Mouse (Mus musculus): ENCODE data around the gene Siglec1. TPM values are rescaled to one million over a fixed set of nuclear protein-coding genes. Genes with fewer than 3 reads are reported as not detected.
"Not testable (repeated sequence)": the region's sequence is repeated elsewhere in the genome, so short reads cannot be mapped to it uniquely, and the experiment has no call there.

Gene Siglec1
- polyA plus RNA-seq, 1 experiment from 2014 or later, result 0.47 TPM

DNA sequence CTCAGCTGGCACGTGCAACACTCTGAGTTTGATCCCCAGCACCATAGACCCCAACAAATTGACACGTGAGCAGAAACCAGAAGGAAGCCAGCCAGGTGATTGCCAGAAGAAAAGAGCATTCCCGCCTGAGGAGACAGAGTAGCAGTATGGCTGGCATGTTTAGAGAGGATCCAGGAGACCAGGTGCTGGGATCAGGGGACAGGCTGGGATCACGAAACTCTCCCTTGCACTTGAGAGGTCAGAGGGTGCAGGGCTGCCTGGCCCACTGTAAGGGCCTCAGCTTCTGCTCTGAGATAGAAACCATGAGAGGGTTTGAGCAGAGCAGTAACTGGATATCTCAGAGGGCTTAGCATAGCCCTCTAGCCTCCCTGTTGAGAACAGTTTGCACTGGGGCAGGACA, 18.5 kb upstream of the Siglec1 start:
- H3K4me2 ChIP-seq (replicated peaks; ENCODE audit: low read depth, low read length); H3K27me3 ChIP-seq (ENCODE audit: control insufficient read depth, insufficient read depth, low read length); H3K27ac ChIP-seq (ENCODE audit: low read depth, low read length); H3K4me3 ChIP-seq (ENCODE audit: low read length); H3K9me3 ChIP-seq (ENCODE audit: control insufficient read depth, low read length); H3K36me3 ChIP-seq (ENCODE audit: control insufficient read depth, insufficient read depth, low read length); H3K4me1 ChIP-seq (ENCODE audit: control insufficient read depth, insufficient read depth, low read length); H3K9ac ChIP-seq (ENCODE audit: low read depth, low read length): not testable (repeated sequence)
- 53% methylated on average over 4 of the region's 4 CpGs for WGBS
- peak; percentile 46; the same call in 1 of the 2 replicates for ATAC-seq (ENCODE audit: low FRiP score, low TSS enrichment)

- H3K27ac ChIP-seq (ENCODE audit: low read depth, low read length), result no peak overlapping the region
- no peak overlapping the region for H3K9ac ChIP-seq (ENCODE audit: low read depth, low read length)
- H3K9me3 ChIP-seq (ENCODE audit: control insufficient read depth, low read length), result no peaks in the 10 kb centered on the region
- no peaks in the 10 kb centered on the region for H3K36me3 ChIP-seq (ENCODE audit: control insufficient read depth, insufficient read depth, low read length)
- H3K27me3 ChIP-seq (ENCODE audit: control insufficient read depth, insufficient read depth, low read length), result no peaks in the 10 kb centered on the region
- no peak overlapping the region for H3K4me3 ChIP-seq (ENCODE audit: low read length)
- H3K4me2 ChIP-seq (replicated peaks; ENCODE audit: low read depth, low read length), result no peak overlapping the region
- WGBS, result 90% methylated on average over 4 of the region's 4 CpGs
- H3K4me1 ChIP-seq (ENCODE audit: control insufficient read depth, insufficient read depth, low read length), result no peaks in the 10 kb centered on the region
- ATAC-seq (ENCODE audit: low FRiP score, low TSS enrichment), result no peak
These were observed 17.5 kb upstream of the Siglec1 start for GRCm38 (mm10) chr2:131104021-131104420.

DNA sequence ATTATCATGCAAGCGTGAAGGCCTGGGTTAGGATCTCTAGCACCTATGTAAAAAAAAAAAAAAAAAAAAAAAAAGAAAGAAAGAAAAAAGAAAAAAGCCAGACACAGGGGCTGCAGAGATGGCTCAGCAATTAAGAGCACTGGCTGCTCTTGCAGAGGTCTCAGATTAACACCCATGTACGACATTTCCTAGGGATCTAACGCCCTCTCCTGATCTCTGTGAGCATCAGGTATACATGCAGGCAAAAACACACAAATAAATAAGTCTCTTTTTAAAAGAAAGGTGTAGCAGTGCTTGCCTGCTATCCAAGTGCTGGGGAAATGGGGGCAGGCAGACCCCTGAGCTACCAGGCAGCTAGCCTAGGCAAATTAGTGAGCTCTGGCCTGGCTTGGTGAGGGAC, 15.0 kb upstream of the Siglec1 start:
- Histone ChIP-seq H3K4me1 (ENCODE audit: control insufficient read depth, insufficient read depth, low read length) (peaks cover 2% of the 10 kb centered on the region; the same call in 1 of the 2 replicates), H3K4me2 (replicated peaks; ENCODE audit: low read depth, low read length) (no peak overlapping the region), H3K4me3 (ENCODE audit: low read length) (no peak overlapping the region), H3K27ac (ENCODE audit: low read depth, low read length) (no peak overlapping the region), H3K36me3 (ENCODE audit: control insufficient read depth, insufficient read depth, low read length) (no peaks in the 10 kb centered on the region), H3K9ac (ENCODE audit: low read depth, low read length) (no peak overlapping the region), H3K27me3 (ENCODE audit: control insufficient read depth, insufficient read depth, low read length) (no peaks in the 10 kb centered on the region), H3K9me3 (ENCODE audit: control insufficient read depth, low read length) (no peaks in the 10 kb centered on the region)
- ATAC-seq (ENCODE audit: low FRiP score, low TSS enrichment), result no peak
- WGBS, result 76% methylated on average over 3 of the region's 3 CpGs

DNA sequence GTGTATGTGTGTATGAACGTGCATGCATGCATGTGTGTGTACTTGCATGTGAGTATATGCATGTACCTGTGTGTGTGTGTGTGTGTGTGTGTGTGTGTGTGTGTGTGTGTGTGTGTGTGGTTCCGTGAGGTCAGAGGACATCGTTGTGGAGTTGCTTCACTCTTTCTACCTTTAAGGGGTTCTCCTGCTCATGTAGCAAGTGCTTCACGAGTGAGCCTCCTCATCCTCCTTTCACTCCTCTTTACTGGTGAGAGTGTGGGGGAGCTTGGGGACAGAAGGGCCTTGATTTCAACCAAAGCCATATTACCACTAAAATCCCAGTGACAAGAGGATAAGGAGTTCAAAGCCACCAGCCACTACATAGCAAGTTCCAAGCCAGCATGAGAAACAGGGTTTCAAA, 10.5 kb upstream of the Siglec1 start:
- H3K4me1 ChIP-seq (ENCODE audit: control insufficient read depth, insufficient read depth, low read length), result peaks cover 5% of the 10 kb centered on the region; the same call in 1 of the 2 replicates
- 69% methylated on average over 4 of the region's 4 CpGs for whole genome bisulfite sequencing
- no peak for ATAC-seq (ENCODE audit: low FRiP score, low TSS enrichment)
- no peak overlapping the region for H3K4me2 ChIP-seq (replicated peaks; ENCODE audit: low read depth, low read length)
- no peaks in the 10 kb centered on the region for H3K27me3 ChIP-seq (ENCODE audit: control insufficient read depth, insufficient read depth, low read length)
- H3K9me3 ChIP-seq (ENCODE audit: control insufficient read depth, low read length), result no peaks in the 10 kb centered on the region
- H3K9ac ChIP-seq (ENCODE audit: low read depth, low read length), result no peak overlapping the region
- H3K4me3 ChIP-seq (ENCODE audit: low read length), result no peak overlapping the region
- no peaks in the 10 kb centered on the region for H3K36me3 ChIP-seq (ENCODE audit: control insufficient read depth, insufficient read depth, low read length)
- H3K27ac ChIP-seq (ENCODE audit: low read depth, low read length), result peak overlapping the region; percentile 92

DNA sequence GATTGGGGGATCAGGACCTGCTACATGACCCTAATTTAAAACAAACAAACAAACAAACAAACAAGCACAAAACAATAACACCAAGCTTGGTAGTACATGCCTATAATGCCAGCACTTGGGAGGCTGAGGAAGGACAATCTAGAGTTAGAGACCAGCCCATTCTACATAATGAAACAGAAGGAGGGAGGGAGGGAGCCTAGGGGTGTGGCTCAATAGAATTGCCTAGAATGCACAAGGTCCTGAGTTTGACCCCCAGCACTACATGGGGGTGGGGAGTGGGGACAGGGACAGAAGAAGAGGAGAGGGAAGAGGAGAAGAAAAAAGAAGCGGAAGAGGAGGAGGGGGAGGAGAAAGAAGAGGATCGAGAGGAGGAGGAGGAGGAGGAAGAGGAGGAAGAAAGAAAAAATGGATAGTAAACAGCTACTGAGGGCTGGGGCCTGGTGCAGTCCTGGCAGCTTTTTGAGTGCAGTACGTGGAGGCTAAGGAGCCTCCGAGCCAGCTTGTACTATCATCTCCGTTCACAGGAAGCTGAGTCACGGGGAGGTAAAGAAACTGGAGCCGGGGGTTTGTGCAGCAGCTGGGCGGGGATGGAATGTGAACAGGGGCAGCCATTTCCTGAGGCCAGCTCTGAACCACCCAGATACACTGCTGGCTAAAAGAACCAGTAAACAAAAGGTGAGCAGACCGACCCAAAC, 9.7 kb upstream of the Siglec1 start:
- no peaks in the 10 kb centered on the region for H3K9me3 ChIP-seq (ENCODE audit: control insufficient read depth, low read length)
- H3K27ac ChIP-seq (ENCODE audit: low read depth, low read length), result peak overlapping the region; percentile 92
- H3K4me3 ChIP-seq (ENCODE audit: low read length), result peak overlapping the region; percentile 16; the same call in 1 of the 2 replicates
- peak overlapping the region; percentile 31 for H3K4me2 ChIP-seq (replicated peaks; ENCODE audit: low read depth, low read length)
- 3% methylated on average over 9 of the region's 9 CpGs for WGBS
- peak; percentile 91 for ATAC-seq (ENCODE audit: low FRiP score, low TSS enrichment)
- H3K4me1 ChIP-seq (ENCODE audit: control insufficient read depth, insufficient read depth, low read length), result peaks cover 5% of the 10 kb centered on the region; the same call in 1 of the 2 replicates
- no peaks in the 10 kb centered on the region for H3K27me3 ChIP-seq (ENCODE audit: control insufficient read depth, insufficient read depth, low read length)
- H3K9ac ChIP-seq (ENCODE audit: low read depth, low read length), result no peak overlapping the region; the same call in 1 of the 2 replicates
- no peaks in the 10 kb centered on the region for H3K36me3 ChIP-seq (ENCODE audit: control insufficient read depth, insufficient read depth, low read length)

GRCm38 (mm10) chr2:131094823-131095222, 8.3 kb upstream of the Siglec1 start:
- no peak overlapping the region for H3K9ac ChIP-seq (ENCODE audit: low read depth, low read length)
- H3K27me3 ChIP-seq (ENCODE audit: control insufficient read depth, insufficient read depth, low read length), result no peaks in the 10 kb centered on the region
- no peak overlapping the region for H3K27ac ChIP-seq (ENCODE audit: low read depth, low read length)
- no peaks in the 10 kb centered on the region for H3K9me3 ChIP-seq (ENCODE audit: control insufficient read depth, low read length)
- ATAC-seq (ENCODE audit: low FRiP score, low TSS enrichment), result peak; percentile 33
- WGBS, result 0% methylated on average over 1 of the region's 1 CpGs
- H3K4me3 ChIP-seq (ENCODE audit: low read length), result no peak overlapping the region
- H3K36me3 ChIP-seq (ENCODE audit: control insufficient read depth, insufficient read depth, low read length), result no peaks in the 10 kb centered on the region
- no peak overlapping the region for H3K4me2 ChIP-seq (replicated peaks; ENCODE audit: low read depth, low read length)
- H3K4me1 ChIP-seq (ENCODE audit: control insufficient read depth, insufficient read depth, low read length), result peaks cover 5% of the 10 kb centered on the region; the same call in 1 of the 2 replicates

DNA sequence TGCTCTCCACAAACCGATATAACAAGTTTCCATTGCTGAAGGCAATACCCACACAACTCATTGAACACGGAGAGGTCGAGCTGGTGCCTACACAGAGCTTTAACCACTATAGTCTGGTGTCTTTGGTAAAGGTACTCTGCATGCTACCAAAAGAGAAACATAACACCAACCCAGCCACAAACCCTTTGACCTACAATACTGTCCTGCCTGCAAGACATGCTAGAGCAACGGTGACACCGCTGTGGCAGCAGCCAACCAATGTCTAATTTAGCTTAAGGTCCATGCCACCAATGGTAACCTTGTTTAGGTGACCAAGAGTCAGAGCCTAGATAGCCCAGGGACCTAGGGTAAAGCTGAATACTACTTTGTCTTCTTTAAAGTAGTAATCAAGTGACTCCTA, 7.0 kb upstream of the Siglec1 start:
- H3K4me1 ChIP-seq (ENCODE audit: control insufficient read depth, insufficient read depth, low read length), result peaks cover 5% of the 10 kb centered on the region; the same call in 1 of the 2 replicates
- H3K27me3 ChIP-seq (ENCODE audit: control insufficient read depth, insufficient read depth, low read length), result no peaks in the 10 kb centered on the region
- H3K4me2 ChIP-seq (replicated peaks; ENCODE audit: low read depth, low read length), result no peak overlapping the region
- no peak overlapping the region for H3K27ac ChIP-seq (ENCODE audit: low read depth, low read length)
- no peaks in the 10 kb centered on the region for H3K9me3 ChIP-seq (ENCODE audit: control insufficient read depth, low read length)
- H3K4me3 ChIP-seq (ENCODE audit: low read length), result no peak overlapping the region
- no peak for ATAC-seq (ENCODE audit: low FRiP score, low TSS enrichment)
- H3K9ac ChIP-seq (ENCODE audit: low read depth, low read length), result no peak overlapping the region
- no peaks in the 10 kb centered on the region for H3K36me3 ChIP-seq (ENCODE audit: control insufficient read depth, insufficient read depth, low read length)
- WGBS, result 79% methylated on average over 5 of the region's 5 CpGs

DNA sequence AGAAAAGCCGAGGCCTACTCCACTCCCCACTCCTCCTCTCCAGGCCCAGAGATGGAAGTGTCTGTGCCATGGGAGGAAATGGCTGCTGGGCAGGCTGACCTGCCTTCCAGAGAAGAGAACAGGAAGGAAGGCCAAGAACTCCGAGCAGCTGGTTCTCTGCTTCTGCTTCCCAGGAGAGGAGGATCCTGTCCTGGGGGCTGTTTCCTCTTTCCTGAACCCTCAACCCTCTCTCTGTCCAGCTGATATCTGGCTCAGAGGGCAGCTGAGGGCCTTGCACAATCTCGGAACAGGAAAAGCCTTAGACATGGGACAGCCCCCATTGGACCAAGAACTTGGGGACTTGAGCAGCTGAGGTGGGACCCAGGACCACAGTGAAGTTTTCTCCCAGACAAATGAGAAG, 4.3 kb upstream of the Siglec1 start:
- Histone ChIP-seq H3K9ac (ENCODE audit: low read depth, low read length) (no peak overlapping the region), H3K27me3 (ENCODE audit: control insufficient read depth, insufficient read depth, low read length) (no peaks in the 10 kb centered on the region), H3K36me3 (ENCODE audit: control insufficient read depth, insufficient read depth, low read length) (no peaks in the 10 kb centered on the region), H3K4me1 (ENCODE audit: control insufficient read depth, insufficient read depth, low read length) (no peaks in the 10 kb centered on the region; the same call in 1 of the 2 replicates), H3K4me3 (ENCODE audit: low read length) (no peak overlapping the region), H3K9me3 (ENCODE audit: control insufficient read depth, low read length) (no peaks in the 10 kb centered on the region), H3K4me2 (replicated peaks; ENCODE audit: low read depth, low read length) (no peak overlapping the region), H3K27ac (ENCODE audit: low read depth, low read length) (no peak overlapping the region)
- no peak for ATAC-seq (ENCODE audit: low FRiP score, low TSS enrichment)
- 74% methylated on average over 3 of the region's 3 CpGs for WGBS

DNA sequence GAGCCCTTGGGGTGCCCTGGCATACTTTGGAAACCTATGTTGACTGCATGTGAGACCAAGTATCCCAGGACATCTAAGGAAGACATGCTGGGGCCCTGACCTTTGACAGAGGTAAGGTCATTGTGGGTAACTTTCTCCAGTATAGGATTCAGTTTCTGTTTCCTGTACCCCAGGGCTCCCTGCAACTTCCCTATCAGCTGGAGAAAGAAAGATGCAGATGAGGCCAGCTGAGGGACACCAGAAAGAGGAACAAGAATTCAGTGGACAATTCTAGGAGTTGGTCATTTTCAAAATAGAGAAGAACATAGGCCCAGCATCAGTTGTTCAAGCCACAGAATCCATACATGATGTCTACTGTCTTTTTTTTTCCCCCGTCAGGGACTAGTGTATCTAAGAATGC, 3.1 kb upstream of the Siglec1 start:
- Histone ChIP-seq H3K27ac (ENCODE audit: low read depth, low read length) (no peak overlapping the region), H3K36me3 (ENCODE audit: control insufficient read depth, insufficient read depth, low read length) (no peaks in the 10 kb centered on the region), H3K9ac (ENCODE audit: low read depth, low read length) (no peak overlapping the region), H3K9me3 (ENCODE audit: control insufficient read depth, low read length) (no peaks in the 10 kb centered on the region), H3K4me2 (replicated peaks; ENCODE audit: low read depth, low read length) (no peak overlapping the region), H3K4me1 (ENCODE audit: control insufficient read depth, insufficient read depth, low read length) (no peaks in the 10 kb centered on the region), H3K4me3 (ENCODE audit: low read length) (no peak overlapping the region), H3K27me3 (ENCODE audit: control insufficient read depth, insufficient read depth, low read length) (no peaks in the 10 kb centered on the region)
- 95% methylated on average over 1 of the region's 1 CpGs for WGBS
- no peak for ATAC-seq (ENCODE audit: low FRiP score, low TSS enrichment)

Data from kidney, embryonic 14.5 days (tissue).